Mouse (Mus musculus): ENCODE data around the gene Adm. TPM values are rescaled to one million over a fixed set of nuclear protein-coding genes. Genes with fewer than 3 reads are reported as not detected.
A peak's percentile ranks its signal among the peaks of the same experiment; 100 is the strongest.

Gene Adm
- polyA plus RNA-seq, 1 experiment from 2014 or later = 4.6 TPM

- H3K27ac ChIP-seq (ENCODE audit: low read depth, low read length) = no peak overlapping the region
- H3K4me1 ChIP-seq (ENCODE audit: control insufficient read depth, insufficient read depth, low read length) = no peaks in the 10 kb centered on the region
- H3K9ac ChIP-seq (ENCODE audit: low read length) = no peak overlapping the region
- H3K27me3 ChIP-seq (ENCODE audit: control insufficient read depth, insufficient read depth, low read length) = no peaks in the 10 kb centered on the region
- no peak overlapping the region for H3K4me2 ChIP-seq
- DNase-seq (ENCODE audit: low spot score, missing footprints) (no peak), ATAC-seq (ENCODE audit: low FRiP score) (no peak)
- no peak overlapping the region for H3K4me3 ChIP-seq (ENCODE audit: low read depth, low read length)
- 91% methylated on average over 6 of the region's 6 CpGs for WGBS
- no peaks in the 10 kb centered on the region for H3K36me3 ChIP-seq (ENCODE audit: control insufficient read depth, insufficient read depth, low read length)
- H3K9me3 ChIP-seq (ENCODE audit: control insufficient read depth, low read length) = no peaks in the 10 kb centered on the region
These were observed 21.9 kb downstream of the Adm start for GRCm38 (mm10) chr7:110649133-110649987.

- Histone ChIP-seq H3K27ac (ENCODE audit: low read depth, low read length) (no peak overlapping the region), H3K27me3 (ENCODE audit: control insufficient read depth, insufficient read depth, low read length) (no peaks in the 10 kb centered on the region), H3K9ac (ENCODE audit: low read length) (no peak overlapping the region), H3K4me2 (no peak overlapping the region), H3K4me3 (ENCODE audit: low read depth, low read length) (no peak overlapping the region), H3K36me3 (ENCODE audit: control insufficient read depth, insufficient read depth, low read length) (no peaks in the 10 kb centered on the region), H3K9me3 (ENCODE audit: control insufficient read depth, low read length) (no peaks in the 10 kb centered on the region), H3K4me1 (ENCODE audit: control insufficient read depth, insufficient read depth, low read length) (no peaks in the 10 kb centered on the region)
- WGBS = 83% methylated on average over 4 of the region's 4 CpGs
- no peak for ATAC-seq (ENCODE audit: low FRiP score)
- DNase-seq (ENCODE audit: low spot score, missing footprints) = no peak
These were observed 23.0 kb downstream of the Adm start for GRCm38 (mm10) chr7:110650491-110650890.

GRCm38 (mm10) chr7:110651091-110651490, 23.6 kb downstream of the Adm start:
- ATAC-seq (ENCODE audit: low FRiP score) = no peak
- H3K36me3 ChIP-seq (ENCODE audit: control insufficient read depth, insufficient read depth, low read length) = no peaks in the 10 kb centered on the region
- H3K9me3 ChIP-seq (ENCODE audit: control insufficient read depth, low read length) = no peaks in the 10 kb centered on the region
- no peak overlapping the region for H3K4me2 ChIP-seq
- H3K4me3 ChIP-seq (ENCODE audit: low read depth, low read length) = no peak overlapping the region
- H3K4me1 ChIP-seq (ENCODE audit: control insufficient read depth, insufficient read depth, low read length) = no peaks in the 10 kb centered on the region
- 77% methylated on average over 6 of the region's 6 CpGs for WGBS
- H3K27ac ChIP-seq (ENCODE audit: low read depth, low read length) = no peak overlapping the region
- no peak for DNase-seq (ENCODE audit: low spot score, missing footprints)
- no peak overlapping the region for H3K9ac ChIP-seq (ENCODE audit: low read length)
- H3K27me3 ChIP-seq (ENCODE audit: control insufficient read depth, insufficient read depth, low read length) = no peaks in the 10 kb centered on the region

DNA sequence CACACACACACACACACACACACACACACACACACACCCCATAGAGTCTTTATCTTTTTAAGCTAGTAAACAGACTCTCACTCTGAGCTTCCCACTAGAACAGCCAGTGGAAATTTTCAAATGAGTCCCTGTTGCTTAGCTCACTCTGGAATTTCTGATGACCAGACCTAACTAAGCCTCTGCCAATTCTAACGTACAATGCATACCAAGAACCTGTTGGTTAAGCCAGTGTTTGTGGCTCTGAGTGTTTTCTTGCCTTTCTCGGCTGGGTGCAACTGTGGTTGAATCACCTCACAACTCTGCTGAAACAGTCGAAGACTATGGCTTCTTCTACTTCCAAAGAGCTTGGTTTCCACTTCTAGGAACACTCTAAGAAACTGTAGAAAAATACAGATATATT, 27.8 kb downstream of the Adm start:
- ATAC-seq (ENCODE audit: low FRiP score) (no peak), DNase-seq (ENCODE audit: low spot score, missing footprints) (no peak)
- H3K4me3 ChIP-seq (ENCODE audit: low read depth, low read length) = no peak overlapping the region
- H3K27ac ChIP-seq (ENCODE audit: low read depth, low read length) = no peak overlapping the region
- no peak overlapping the region for H3K4me2 ChIP-seq
- H3K36me3 ChIP-seq (ENCODE audit: control insufficient read depth, insufficient read depth, low read length) = no peaks in the 10 kb centered on the region
- WGBS = 82% methylated on average over 3 of the region's 3 CpGs
- H3K27me3 ChIP-seq (ENCODE audit: control insufficient read depth, insufficient read depth, low read length) = no peaks in the 10 kb centered on the region
- no peaks in the 10 kb centered on the region for H3K4me1 ChIP-seq (ENCODE audit: control insufficient read depth, insufficient read depth, low read length)
- no peak overlapping the region for H3K9ac ChIP-seq (ENCODE audit: low read length)
- no peaks in the 10 kb centered on the region for H3K9me3 ChIP-seq (ENCODE audit: control insufficient read depth, low read length)

DNA sequence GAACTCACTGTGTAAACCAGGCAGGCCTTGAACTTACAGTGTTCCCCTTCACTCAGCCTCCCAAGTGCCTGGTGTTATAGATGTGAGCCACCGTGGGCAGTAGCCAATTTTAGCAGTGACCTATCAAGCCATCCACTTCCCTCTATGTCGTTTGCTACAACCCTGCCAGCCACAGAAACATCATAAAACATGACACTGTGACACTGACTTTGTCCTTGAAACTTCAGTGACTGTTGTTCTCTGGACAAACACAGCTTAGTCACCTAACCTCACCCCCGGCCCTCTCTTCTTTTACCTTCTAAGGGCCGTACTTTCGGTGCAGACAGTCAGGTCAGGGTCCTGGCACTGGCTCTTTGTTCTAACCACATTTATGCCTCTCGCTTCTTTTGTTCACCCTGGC, 28.5 kb downstream of the Adm start:
- Histone ChIP-seq H3K9ac (ENCODE audit: low read length) (no peak overlapping the region), H3K4me2 (no peak overlapping the region), H3K4me3 (ENCODE audit: low read depth, low read length) (no peak overlapping the region), H3K36me3 (ENCODE audit: control insufficient read depth, insufficient read depth, low read length) (no peaks in the 10 kb centered on the region), H3K9me3 (ENCODE audit: control insufficient read depth, low read length) (no peaks in the 10 kb centered on the region), H3K4me1 (ENCODE audit: control insufficient read depth, insufficient read depth, low read length) (no peaks in the 10 kb centered on the region), H3K27me3 (ENCODE audit: control insufficient read depth, insufficient read depth, low read length) (no peaks in the 10 kb centered on the region), H3K27ac (ENCODE audit: low read depth, low read length) (no peak overlapping the region)
- no peak for ATAC-seq (ENCODE audit: low FRiP score)
- WGBS = 72% methylated on average over 6 of the region's 6 CpGs
- no peak for DNase-seq (ENCODE audit: low spot score, missing footprints)

DNA sequence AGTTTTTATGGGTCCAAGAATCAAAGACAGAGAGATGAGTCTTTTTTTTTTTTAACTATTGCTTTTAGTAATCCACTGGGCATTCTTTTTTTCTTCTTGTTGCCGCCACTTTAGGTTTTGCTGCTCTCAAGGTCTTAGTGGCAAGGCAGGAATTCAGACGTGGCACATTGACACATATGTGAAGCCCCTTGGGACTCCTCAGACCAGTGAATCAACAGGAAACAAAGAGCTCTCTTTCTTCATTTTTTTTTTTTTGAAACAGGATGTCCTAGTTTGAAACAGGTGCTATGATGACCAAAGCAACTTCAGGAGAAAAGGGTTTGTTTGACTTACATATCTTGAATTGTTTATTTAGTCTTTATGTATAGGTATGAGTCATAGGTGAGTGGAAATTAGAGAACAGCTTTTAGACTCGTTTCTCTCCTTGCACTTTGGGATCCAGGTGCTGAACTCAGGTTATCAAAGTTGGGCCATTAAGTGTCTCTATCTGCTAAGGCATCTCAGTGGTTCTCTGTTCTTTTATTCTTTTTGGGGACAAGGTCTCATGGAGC, 31.0 kb downstream of the Adm start:
- H3K4me2 ChIP-seq = no peak overlapping the region
- WGBS = 67% methylated on average over 3 of the region's 3 CpGs
- no peak for ATAC-seq (ENCODE audit: low FRiP score)

GRCm38 (mm10) chr7:110666537-110666936, 39.1 kb downstream of the Adm start:
- Histone ChIP-seq H3K27me3 (ENCODE audit: control insufficient read depth, insufficient read depth, low read length) (no peaks in the 10 kb centered on the region), H3K4me1 (ENCODE audit: control insufficient read depth, insufficient read depth, low read length) (no peaks in the 10 kb centered on the region), H3K27ac (ENCODE audit: low read depth, low read length) (no peak overlapping the region), H3K4me3 (ENCODE audit: low read depth, low read length) (no peak overlapping the region), H3K9ac (ENCODE audit: low read length) (no peak overlapping the region), H3K9me3 (ENCODE audit: control insufficient read depth, low read length) (no peaks in the 10 kb centered on the region), H3K4me2 (no peak overlapping the region), H3K36me3 (ENCODE audit: control insufficient read depth, insufficient read depth, low read length) (no peaks in the 10 kb centered on the region)
- ATAC-seq (ENCODE audit: low FRiP score) = no peak
- 71% methylated on average over 4 of the region's 5 CpGs for WGBS
- DNase-seq (ENCODE audit: low spot score, missing footprints) = peak; percentile 14

More for the DNA sequence above, 31.0 kb downstream of the Adm start:
- Histone ChIP-seq H3K36me3 (ENCODE audit: control insufficient read depth, insufficient read depth, low read length) (no peaks in the 10 kb centered on the region), H3K27ac (ENCODE audit: low read depth, low read length) (no peak overlapping the region), H3K27me3 (ENCODE audit: control insufficient read depth, insufficient read depth, low read length) (no peaks in the 10 kb centered on the region), H3K9ac (ENCODE audit: low read length) (no peak overlapping the region), H3K4me3 (ENCODE audit: low read depth, low read length) (no peak overlapping the region), H3K9me3 (ENCODE audit: control insufficient read depth, low read length) (no peaks in the 10 kb centered on the region), H3K4me1 (ENCODE audit: control insufficient read depth, insufficient read depth, low read length) (no peaks in the 10 kb centered on the region)
- DNase-seq (ENCODE audit: low spot score, missing footprints) = no peak

DNA sequence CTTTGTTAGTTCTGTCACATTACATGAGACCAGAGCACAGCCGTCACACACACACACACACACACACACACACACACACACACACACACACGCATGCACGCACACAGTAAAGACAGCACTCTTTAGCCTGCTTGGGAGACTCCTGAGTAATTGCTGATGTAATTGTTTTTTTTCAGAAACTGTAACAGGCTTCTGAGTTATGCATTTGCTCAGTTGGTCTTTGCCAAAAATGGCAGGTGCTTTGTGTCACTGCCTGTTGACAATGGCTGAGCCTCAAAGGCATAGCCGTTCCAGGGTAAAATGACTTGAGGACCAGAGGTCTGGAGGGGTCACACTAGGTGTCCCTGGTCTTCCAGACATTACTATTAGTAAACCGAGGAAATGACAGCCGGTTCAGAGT, 40.8 kb downstream of the Adm start:
- Histone ChIP-seq H3K9ac (ENCODE audit: low read length) (no peak overlapping the region), H3K4me2 (no peak overlapping the region), H3K27ac (ENCODE audit: low read depth, low read length) (no peak overlapping the region), H3K4me1 (ENCODE audit: control insufficient read depth, insufficient read depth, low read length) (no peaks in the 10 kb centered on the region), H3K9me3 (ENCODE audit: control insufficient read depth, low read length) (no peaks in the 10 kb centered on the region), H3K36me3 (ENCODE audit: control insufficient read depth, insufficient read depth, low read length) (no peaks in the 10 kb centered on the region), H3K4me3 (ENCODE audit: low read depth, low read length) (no peak overlapping the region), H3K27me3 (ENCODE audit: control insufficient read depth, insufficient read depth, low read length) (no peaks in the 10 kb centered on the region)
- ATAC-seq (ENCODE audit: low FRiP score) = no peak
- DNase-seq (ENCODE audit: low spot score, missing footprints) = no peak
- WGBS = 82% methylated on average over 6 of the region's 6 CpGs

DNA sequence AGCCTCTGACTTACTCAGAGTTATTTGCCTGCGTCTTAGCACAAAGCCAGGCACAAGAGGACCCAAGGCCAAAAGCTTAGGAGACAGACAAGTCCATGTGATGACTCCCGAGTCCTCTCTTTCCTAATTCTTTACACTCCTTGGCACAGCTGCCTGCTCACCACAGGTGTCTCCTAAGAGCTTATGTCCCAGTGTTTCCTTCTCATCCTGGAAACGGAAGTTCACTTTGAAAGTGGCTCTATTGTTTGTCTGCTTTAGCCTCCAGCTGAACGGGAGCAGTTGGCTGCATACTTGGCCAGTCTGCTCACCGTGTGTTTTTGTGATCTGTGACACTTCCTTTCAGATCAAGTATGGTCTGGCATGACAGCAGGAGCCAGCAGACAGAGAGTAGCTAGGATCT, 41.3 kb downstream of the Adm start:
- DNase-seq (ENCODE audit: low spot score, missing footprints) (no peak), ATAC-seq (ENCODE audit: low FRiP score) (no peak)
- no peak overlapping the region for H3K4me2 ChIP-seq
- no peaks in the 10 kb centered on the region for H3K4me1 ChIP-seq (ENCODE audit: control insufficient read depth, insufficient read depth, low read length)
- no peaks in the 10 kb centered on the region for H3K36me3 ChIP-seq (ENCODE audit: control insufficient read depth, insufficient read depth, low read length)
- H3K27me3 ChIP-seq (ENCODE audit: control insufficient read depth, insufficient read depth, low read length) = no peaks in the 10 kb centered on the region
- 31% methylated on average over 5 of the region's 5 CpGs for WGBS
- no peak overlapping the region for H3K9ac ChIP-seq (ENCODE audit: low read length)
- H3K4me3 ChIP-seq (ENCODE audit: low read depth, low read length) = no peak overlapping the region
- no peak overlapping the region for H3K27ac ChIP-seq (ENCODE audit: low read depth, low read length)
- H3K9me3 ChIP-seq (ENCODE audit: control insufficient read depth, low read length) = no peaks in the 10 kb centered on the region
